Mouse (Mus musculus): ENCODE data around the gene Rnf144a. TPM values are rescaled to one million over a fixed set of nuclear protein-coding genes. Genes with fewer than 3 reads are reported as not detected.
A peak's percentile ranks its signal among the peaks of the same experiment; 100 is the strongest.
"Not testable (repeated sequence)": the region's sequence is repeated elsewhere in the genome, so short reads cannot be mapped to it uniquely, and the experiment has no call there.

Gene Rnf144a
- total and polyA plus RNA-seq, 2 experiments, result 2.0 to 2.3 TPM

GRCm38 (mm10) chr12:26437950-26438349 lies 22.9 kb upstream of the Rnf144a start:
- Histone ChIP-seq H3K36me3 (ENCODE audit: control insufficient read depth, insufficient read depth, low read length) (no peaks in the 10 kb centered on the region), H3K4me3 (ENCODE audit: insufficient read depth, low read depth, low read length) (no peak overlapping the region), H3K4me1 (ENCODE audit: control insufficient read depth, insufficient read depth, low read length) (no peaks in the 10 kb centered on the region; the same call in 1 of the 2 replicates), H3K27me3 (ENCODE audit: control insufficient read depth, insufficient read depth, low read length) (no peaks in the 10 kb centered on the region), H3K79me2 (ENCODE audit: control insufficient read depth, insufficient read depth, low read length) (no peaks in the 10 kb centered on the region), H3K9ac (ENCODE audit: low read depth, low read length) (no peak overlapping the region), H3K27ac (replicated peaks; ENCODE audit: insufficient read depth, low read depth, low read length) (no peak overlapping the region)
- no peak for DNase-seq (ENCODE audit: extremely low read depth, low read depth, low spot score)
- no peak for TF ChIP-seq POLR2A (IDR thresholded peaks at IDR 0.05; ENCODE audit: extremely low read depth, insufficient read depth, low read length)
- no peak for TF ChIP-seq CTCF (IDR thresholded peaks at IDR 0.05; ENCODE audit: low read depth, low read length)
- 69% methylated on average over 3 of the region's 3 CpGs for WGBS

GRCm38 (mm10) chr12:26436334-26436733 lies 21.3 kb upstream of the Rnf144a start:
- DNase-seq (ENCODE audit: extremely low read depth, low read depth, low spot score), result no peak
- Histone ChIP-seq H3K4me3 (ENCODE audit: insufficient read depth, low read depth, low read length) (no peak overlapping the region), H3K9ac (ENCODE audit: low read depth, low read length) (no peak overlapping the region), H3K79me2 (ENCODE audit: control insufficient read depth, insufficient read depth, low read length) (no peaks in the 10 kb centered on the region), H3K4me1 (ENCODE audit: control insufficient read depth, insufficient read depth, low read length) (no peaks in the 10 kb centered on the region; the same call in 1 of the 2 replicates), H3K27ac (replicated peaks; ENCODE audit: insufficient read depth, low read depth, low read length) (no peak overlapping the region), H3K27me3 (ENCODE audit: control insufficient read depth, insufficient read depth, low read length) (no peaks in the 10 kb centered on the region), H3K36me3 (ENCODE audit: control insufficient read depth, insufficient read depth, low read length) (no peaks in the 10 kb centered on the region)
- 76% methylated on average over 4 of the region's 4 CpGs for WGBS
- no peak for TF ChIP-seq POLR2A (IDR thresholded peaks at IDR 0.05; ENCODE audit: extremely low read depth, insufficient read depth, low read length)
- no peak for TF ChIP-seq CTCF (IDR thresholded peaks at IDR 0.05; ENCODE audit: low read depth, low read length)

GRCm38 (mm10) chr12:26428771-26429170 lies 13.7 kb upstream of the Rnf144a start:
- H3K27ac ChIP-seq (replicated peaks; ENCODE audit: insufficient read depth, low read depth, low read length); DNase-seq (ENCODE audit: extremely low read depth, low read depth, low spot score); H3K4me1 ChIP-seq (ENCODE audit: control insufficient read depth, insufficient read depth, low read length); H3K79me2 ChIP-seq (ENCODE audit: control insufficient read depth, insufficient read depth, low read length); H3K27me3 ChIP-seq (ENCODE audit: control insufficient read depth, insufficient read depth, low read length); H3K4me3 ChIP-seq (ENCODE audit: insufficient read depth, low read depth, low read length); H3K9ac ChIP-seq (ENCODE audit: low read depth, low read length); H3K36me3 ChIP-seq (ENCODE audit: control insufficient read depth, insufficient read depth, low read length): not testable (repeated sequence)
- 81% methylated on average over 2 of the region's 2 CpGs for WGBS

- H3K4me1 ChIP-seq (ENCODE audit: control insufficient read depth, insufficient read depth, low read length), result no peaks in the 10 kb centered on the region
- no peaks in the 10 kb centered on the region for H3K36me3 ChIP-seq (ENCODE audit: control insufficient read depth, insufficient read depth, low read length)
- no peak overlapping the region for H3K4me3 ChIP-seq (ENCODE audit: insufficient read depth, low read depth, low read length)
- H3K79me2 ChIP-seq (ENCODE audit: control insufficient read depth, insufficient read depth, low read length), result no peaks in the 10 kb centered on the region
- WGBS, result 98% methylated on average over 2 of the region's 2 CpGs
- no peak overlapping the region for H3K9ac ChIP-seq (ENCODE audit: low read depth, low read length)
- H3K27me3 ChIP-seq (ENCODE audit: control insufficient read depth, insufficient read depth, low read length), result no peaks in the 10 kb centered on the region
- TF ChIP-seq POLR2A (IDR thresholded peaks at IDR 0.05; ENCODE audit: extremely low read depth, insufficient read depth, low read length) (no peak), CTCF (IDR thresholded peaks at IDR 0.05; ENCODE audit: low read depth, low read length) (peak; percentile 55)
- H3K27ac ChIP-seq (replicated peaks; ENCODE audit: insufficient read depth, low read depth, low read length), result no peak overlapping the region
- DNase-seq (ENCODE audit: extremely low read depth, low read depth, low spot score), result peak; percentile 54
Observed at GRCm38 (mm10) chr12:26424841-26425240, 9.8 kb upstream of the Rnf144a start.

DNA sequence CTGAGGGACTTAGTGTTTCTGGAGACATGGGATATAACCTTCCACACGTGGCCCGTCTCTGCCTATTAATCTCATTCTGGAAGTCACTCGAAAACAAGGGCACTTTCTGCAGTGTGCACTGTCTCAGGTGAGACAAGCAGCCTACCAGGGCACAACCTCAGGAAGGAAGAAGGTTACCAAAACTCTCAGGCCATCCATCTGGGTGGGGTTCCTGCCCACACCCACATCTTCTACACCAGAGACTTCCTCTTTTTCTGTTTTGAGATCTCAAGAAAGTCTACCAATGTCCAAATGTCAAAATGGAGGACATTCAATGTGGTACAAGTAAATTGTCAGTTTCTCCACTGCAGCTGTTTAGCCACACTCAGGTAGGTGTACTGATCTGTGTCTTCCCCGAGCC lies 3.3 kb upstream of the Rnf144a start:
- 0 out of 2 replicates have a peak, but pooled peaks cover 2% of the 10 kb centered on the region for H3K79me2 ChIP-seq (ENCODE audit: control insufficient read depth, insufficient read depth, low read length)
- H3K4me3 ChIP-seq (ENCODE audit: insufficient read depth, low read depth, low read length), result no peak overlapping the region
- H3K27ac ChIP-seq (replicated peaks; ENCODE audit: insufficient read depth, low read depth, low read length), result no peak overlapping the region
- no peak for DNase-seq (ENCODE audit: extremely low read depth, low read depth, low spot score)
- H3K36me3 ChIP-seq (ENCODE audit: control insufficient read depth, insufficient read depth, low read length), result no peaks in the 10 kb centered on the region
- no peak overlapping the region for H3K9ac ChIP-seq (ENCODE audit: low read depth, low read length)
- 74% methylated on average over 4 of the region's 4 CpGs for WGBS
- H3K27me3 ChIP-seq (ENCODE audit: control insufficient read depth, insufficient read depth, low read length), result no peaks in the 10 kb centered on the region
- TF ChIP-seq CTCF (IDR thresholded peaks at IDR 0.05; ENCODE audit: low read depth, low read length), result no peak
- TF ChIP-seq POLR2A (IDR thresholded peaks at IDR 0.05; ENCODE audit: extremely low read depth, insufficient read depth, low read length), result no peak
- no peaks in the 10 kb centered on the region for H3K4me1 ChIP-seq (ENCODE audit: control insufficient read depth, insufficient read depth, low read length)

GRCm38 (mm10) chr12:26416636-26417295 lies 1.7 kb upstream of the Rnf144a start:
- Histone ChIP-seq H3K4me1 (ENCODE audit: control insufficient read depth, insufficient read depth, low read length) (no peaks in the 10 kb centered on the region), H3K4me3 (ENCODE audit: insufficient read depth, low read depth, low read length) (no peak overlapping the region), H3K27me3 (ENCODE audit: control insufficient read depth, insufficient read depth, low read length) (no peaks in the 10 kb centered on the region), H3K9ac (ENCODE audit: low read depth, low read length) (no peak overlapping the region), H3K27ac (replicated peaks; ENCODE audit: insufficient read depth, low read depth, low read length) (no peak overlapping the region), H3K36me3 (ENCODE audit: control insufficient read depth, insufficient read depth, low read length) (no peaks in the 10 kb centered on the region), H3K79me2 (ENCODE audit: control insufficient read depth, insufficient read depth, low read length) (0 out of 2 replicates have a peak, but pooled peaks cover 2% of the 10 kb centered on the region)
- TF ChIP-seq CTCF (IDR thresholded peaks at IDR 0.05; ENCODE audit: low read depth, low read length), result no peak
- no peak for TF ChIP-seq POLR2A (IDR thresholded peaks at IDR 0.05; ENCODE audit: extremely low read depth, insufficient read depth, low read length)
- DNase-seq (ENCODE audit: extremely low read depth, low read depth, low spot score), result no peak
- 85% methylated on average over 7 of the region's 7 CpGs for WGBS
